Mouse (Mus musculus) right cerebral cortex, postnatal 10 days (tissue): ENCODE measurements at regions not wholly inside any gene's neighbourhood (a gene's known extent, or its start where the extent isn't known, plus 50 kb on each side); places are given as distances from the start of the nearest gene placed in this dataset.

ENCODE experiments used
- DNase-seq, 2 experiments: peaks; one replicate each; pipeline ENCODE4 v3.0.0; 2021; ENCODE audit warnings: low spot score in 2 of 2

DNA sequence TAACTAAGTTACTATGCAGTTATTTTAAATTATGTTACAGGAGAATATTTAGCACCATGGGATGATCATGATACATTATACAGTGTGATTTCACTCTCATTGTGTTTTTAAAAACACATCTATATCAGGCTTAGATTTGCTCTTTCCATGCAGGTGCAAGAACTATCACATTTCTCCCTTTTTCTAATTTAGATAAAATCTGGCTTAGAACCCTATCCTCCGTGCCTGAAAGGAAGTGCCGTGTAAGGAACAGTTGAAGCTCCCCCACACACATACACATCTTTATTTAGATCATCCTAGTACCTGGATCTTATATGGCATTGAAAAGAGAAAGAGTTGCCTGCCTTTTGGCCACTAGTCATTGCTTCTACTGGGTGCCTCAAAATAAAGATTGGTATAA lies 925.0 kb upstream of the Gm7489 start:
- DNase-seq: no peak

DNA sequence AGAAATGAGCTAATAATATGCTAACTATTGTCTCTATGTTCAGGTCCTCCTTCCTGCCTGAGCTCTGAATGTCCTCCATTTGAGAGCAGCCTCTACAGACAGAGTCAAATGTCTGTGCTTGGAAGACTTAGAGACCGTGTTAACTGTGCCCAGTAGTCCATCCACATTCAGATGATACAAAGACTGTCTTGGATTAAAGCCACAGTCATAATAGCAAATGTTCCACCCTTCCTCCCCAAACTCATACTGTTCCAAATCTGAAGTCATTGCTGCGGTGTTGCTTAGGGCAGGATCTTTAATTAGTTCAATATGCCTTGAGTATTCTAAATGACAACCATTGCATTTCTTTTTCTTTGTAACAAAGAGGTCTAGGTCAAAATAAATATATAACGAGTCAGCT lies 923.2 kb upstream of the Gm7489 start:
- DNase-seq: no peak

DNA sequence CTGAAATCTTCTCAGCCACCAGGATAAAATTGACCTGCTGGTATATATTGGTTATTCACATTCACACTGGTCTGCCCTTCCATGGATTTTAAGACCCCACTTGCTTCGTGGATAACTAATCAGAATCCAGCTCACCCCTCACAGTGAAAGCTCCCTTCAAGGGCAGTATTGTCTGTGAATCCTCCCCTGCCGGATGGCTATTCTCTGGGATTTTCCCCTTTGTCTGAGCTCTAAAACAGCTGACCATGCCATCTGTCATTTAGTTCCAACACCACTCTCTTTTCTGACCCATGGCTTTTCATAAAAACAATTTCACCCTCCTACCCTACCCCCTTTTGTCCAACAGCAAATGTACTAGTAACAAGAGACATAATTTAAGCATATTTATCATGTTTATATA lies 920.8 kb upstream of the Gm7489 start:
- no peak for DNase-seq

DNA sequence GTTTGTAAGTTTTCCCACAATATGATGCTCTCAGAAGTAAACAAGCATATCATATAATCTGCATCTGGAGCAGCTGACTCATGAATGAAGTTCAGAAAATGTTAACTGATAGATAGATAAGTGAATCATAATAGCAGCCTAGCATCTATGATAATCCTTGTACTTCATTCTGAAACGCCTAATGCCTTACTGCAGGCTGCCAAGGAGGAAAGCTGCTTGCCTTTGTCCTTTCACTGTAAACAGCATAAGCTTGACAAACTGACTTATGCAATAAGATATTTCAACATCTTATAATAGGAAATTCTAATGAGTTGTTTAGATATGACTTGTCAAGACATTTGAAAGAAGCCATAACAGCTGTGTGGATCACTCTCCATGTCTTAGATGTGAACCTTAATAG lies 920.3 kb upstream of the Gm7489 start:
- DNase-seq: no peak

DNA sequence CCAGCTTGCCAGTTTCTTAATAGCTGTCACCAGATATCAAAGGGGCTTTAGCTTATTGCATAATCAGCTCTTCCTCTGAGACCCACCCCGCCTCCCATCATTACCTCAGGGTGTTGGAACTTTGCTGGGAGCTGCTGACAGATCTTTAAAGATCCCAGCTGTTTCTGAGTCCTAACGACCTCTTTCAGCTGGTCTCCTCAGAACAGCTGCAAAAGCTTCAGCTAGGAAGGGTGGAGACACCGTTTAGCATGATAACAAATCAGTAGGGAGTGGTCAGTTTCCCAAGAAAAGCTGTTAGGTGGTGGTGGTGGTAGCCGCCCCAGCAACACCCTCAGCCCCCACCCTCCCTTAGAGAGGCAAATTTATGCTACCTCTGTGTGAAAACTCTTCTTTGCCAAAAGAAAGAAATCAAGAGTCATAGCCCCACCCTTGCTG lies 916.9 kb upstream of the Gm7489 start:
- no peak for DNase-seq

DNA sequence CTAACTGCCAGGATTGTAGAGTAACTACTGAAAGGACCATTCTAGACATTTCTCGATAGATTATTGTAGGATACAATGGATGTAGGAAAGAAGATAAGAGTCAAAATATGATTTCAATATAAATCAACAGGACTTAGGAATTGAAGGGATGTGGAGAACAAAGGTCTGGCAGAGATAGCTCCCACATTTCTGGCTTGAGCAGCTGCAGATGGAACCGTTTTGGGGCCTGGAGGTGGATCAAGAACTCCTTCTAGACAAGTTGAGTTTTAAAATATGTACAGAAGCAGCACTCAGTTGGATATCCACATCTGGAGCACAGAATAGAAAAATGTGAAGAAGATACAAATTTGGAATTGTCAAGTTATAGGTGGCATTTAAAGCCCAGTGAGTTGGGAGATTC lies 901.9 kb upstream of the Gm7489 start:
- DNase-seq: no peak

DNA sequence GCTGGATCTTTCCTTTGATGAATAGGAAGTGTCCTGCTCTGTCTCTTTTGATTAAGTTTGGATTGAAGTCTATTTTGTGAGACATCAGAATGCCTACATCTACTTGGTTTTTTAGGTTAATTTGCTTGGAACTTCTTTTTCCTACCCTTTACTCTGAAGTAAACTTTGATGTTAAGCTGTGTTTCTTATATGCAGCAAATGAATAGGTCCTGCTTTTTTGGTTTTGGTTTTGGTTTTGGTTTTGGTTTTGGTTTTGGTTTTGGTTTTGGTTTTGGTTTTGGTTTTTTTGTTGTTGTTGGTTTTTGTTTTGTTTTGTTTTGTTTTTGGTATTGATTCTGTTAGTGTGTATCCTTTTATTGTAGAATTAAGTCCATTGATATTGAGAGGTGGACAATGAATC lies 894.1 kb upstream of the Gm7489 start:
- DNase-seq: no peak

DNA sequence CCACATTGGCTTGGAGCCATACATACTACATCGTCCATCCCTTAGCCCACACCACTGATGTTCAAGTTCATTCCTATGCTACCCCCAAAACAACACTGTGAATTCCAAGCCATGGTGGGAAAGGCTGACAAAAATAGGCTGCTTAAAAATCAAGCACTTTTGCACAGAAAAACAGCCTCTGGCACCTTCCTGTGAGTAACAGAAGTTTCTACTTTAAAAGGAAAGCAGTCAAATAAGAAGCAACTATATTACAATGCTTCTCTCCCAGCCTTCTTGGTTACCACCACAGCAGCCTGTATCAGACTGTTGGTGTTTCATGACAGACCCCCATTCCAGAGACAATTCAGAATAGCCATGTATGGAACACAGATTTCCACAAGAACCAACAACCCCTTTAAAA lies 890.4 kb upstream of the Gm7489 start:
- DNase-seq: peak; percentile 21 to 38

DNA sequence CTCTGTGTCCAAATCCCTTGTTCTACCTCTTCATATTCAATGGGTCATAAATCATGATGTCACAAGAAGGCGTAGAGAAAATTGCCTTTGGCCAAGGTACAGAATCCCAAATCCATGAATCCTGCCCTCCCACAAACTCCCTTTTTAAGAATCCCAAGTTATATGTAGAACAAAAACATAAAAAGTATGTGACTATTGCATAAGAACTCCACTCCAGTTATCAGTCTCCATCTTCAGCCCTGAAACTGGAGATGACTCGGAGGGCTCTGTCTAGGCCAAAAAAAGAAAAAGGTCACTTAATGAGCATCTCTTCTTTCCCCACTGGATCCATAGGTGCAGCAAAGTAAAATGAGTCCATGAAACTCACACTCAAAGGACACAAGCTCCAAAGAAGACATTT lies 885.5 kb upstream of the Gm7489 start:
- DNase-seq: no peak

DNA sequence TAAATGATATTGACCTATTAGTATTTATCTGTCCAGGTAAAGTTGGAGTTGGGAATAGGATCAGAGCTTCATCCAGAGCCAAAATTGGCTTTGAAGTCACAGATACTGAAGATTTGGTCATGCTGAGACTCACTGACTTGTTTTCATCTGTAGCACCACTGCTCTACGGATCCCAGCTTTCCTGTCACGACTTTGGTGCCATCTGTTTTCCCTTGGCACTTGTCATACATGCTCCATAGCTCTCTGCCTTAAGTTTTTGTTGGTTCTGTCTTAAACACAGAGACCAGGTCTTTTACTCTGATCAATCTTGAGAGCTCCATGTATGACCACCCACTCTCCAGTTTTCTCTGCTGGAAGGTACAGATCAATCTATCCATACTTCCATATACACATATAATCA lies 884.9 kb upstream of the Gm7489 start:
- peak in 1 of 2 experiments; percentile 23 for DNase-seq

DNA sequence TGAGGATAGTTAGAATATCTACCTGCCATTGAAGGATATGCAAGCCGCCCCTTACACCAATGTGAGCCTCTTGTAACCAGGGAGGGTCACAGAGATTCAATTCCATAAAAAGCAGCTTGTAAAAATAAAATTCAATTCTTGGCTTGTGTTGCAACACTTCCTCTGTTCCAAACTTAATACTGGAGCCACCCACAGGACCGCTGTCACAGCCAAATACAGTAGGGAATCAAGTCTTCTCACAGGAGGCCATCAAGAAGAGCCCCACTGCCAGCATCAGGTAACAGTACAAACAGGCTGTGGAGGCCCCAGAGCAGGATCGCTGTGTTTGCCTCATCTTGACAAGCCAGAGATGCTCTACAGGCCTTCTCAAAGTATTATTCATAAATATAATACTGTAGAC lies 883.3 kb upstream of the Gm7489 start:
- DNase-seq: peak; percentile 29 to 41

DNA sequence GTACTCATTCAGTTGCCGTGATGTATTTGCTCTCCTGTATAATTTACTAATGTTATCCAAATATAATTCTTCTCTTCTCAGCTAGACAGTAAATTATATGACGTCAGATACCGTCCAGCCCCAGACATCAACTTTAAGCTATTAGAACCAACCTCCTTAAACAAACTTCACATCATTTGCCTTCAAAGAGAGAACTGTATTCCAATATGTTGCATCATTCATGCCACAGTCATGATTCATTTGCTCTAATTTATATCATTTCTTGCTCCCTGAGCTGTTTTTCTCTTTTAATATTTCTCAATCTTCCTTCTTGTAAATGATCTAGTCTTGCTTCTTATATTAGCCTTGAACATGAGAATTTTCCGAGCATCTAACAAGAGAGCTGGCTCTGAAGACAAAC lies 882.7 kb upstream of the Gm7489 start:
- DNase-seq: no peak

DNA sequence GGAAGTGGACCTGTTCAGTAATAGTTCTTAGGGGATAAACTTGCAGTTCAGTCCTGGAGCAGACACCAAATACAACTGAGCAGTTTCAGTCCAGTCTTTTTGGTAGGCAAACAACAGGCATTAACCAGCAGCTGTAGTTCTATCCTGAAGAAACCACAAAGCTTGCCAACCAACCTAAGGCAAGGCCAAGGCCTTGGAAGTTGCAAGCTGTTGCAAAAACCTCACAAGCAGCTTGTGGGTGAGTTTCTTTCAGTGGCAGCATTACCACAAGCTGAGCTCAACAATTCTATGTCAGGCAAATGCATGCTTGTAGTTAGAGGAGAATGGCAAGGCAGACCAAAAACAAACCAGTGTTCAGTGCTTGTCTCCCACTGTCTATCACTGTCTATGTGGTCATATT lies 880.6 kb upstream of the Gm7489 start:
- DNase-seq: no peak

DNA sequence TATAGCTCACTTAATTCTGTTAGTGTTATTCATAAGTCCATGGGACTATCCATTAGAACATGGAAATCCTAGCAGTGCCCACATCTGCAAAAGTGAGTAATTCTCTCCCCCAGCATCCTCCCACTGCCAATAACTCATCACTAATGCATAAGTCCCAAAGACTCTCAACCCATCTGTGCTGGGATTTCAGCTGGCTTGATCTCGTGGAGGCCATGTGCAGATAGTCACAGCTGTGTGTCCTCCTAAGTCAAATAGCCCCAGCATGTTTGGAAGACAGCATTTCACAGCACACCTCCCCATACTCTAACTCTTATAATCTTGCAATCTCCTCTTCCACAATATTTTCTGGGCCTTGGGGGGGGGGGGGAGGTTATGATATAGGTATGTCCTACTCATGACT lies 877.9 kb upstream of the Gm7489 start:
- no peak for DNase-seq

DNA sequence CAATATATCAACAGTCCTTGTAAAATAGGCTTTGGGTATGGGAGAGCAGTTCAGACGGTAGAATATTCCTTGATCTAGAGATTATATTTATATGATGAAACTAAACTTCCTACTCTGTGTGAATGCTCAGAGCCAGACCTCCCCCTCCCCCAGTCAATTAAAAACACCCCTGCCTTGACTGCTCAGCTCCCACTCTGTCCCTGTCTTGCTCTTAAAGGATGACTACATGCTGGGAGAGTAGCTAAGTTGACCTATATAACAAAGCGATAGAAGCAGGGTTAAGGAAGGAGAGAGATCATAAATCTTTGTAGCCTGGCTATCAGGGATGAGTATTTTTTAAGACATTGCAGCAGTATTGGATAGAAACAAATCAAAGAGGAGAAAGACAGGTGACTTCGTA lies 875.4 kb upstream of the Gm7489 start:
- DNase-seq: no peak
